Mouse (Mus musculus) right cerebral cortex, adult 18-20 months (tissue): ENCODE measurements around the gene Amer2.

Experiments
- DNase-seq: peaks from one replicate; pipeline ENCODE4 v3.0.0; 2022; ENCODE audit warnings: mixed read lengths

Gene Amer2

DNA sequence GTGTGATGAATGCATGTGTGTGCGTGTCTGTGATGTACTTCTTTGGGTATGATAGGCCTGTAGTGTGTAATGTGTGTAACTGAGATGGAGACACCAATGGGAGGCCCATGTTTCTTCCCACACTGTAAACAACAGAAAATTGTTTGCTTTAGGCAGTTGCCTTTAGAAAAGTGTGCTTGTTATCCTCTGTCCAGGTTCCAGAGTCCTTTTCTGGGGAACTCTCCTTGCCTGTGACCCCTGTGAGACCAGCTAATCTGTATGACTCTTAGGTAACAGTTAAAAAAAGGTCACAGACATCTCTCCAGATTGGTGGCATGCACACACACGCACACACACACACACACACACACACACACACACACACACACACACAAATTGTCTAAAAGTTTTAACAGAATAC, 15.3 kb downstream of the Amer2 start:
- DNase-seq, result no peak

GRCm38 (mm10) chr14:60392202-60392601, 19.1 kb downstream of the Amer2 start:
- no peak for DNase-seq

DNA sequence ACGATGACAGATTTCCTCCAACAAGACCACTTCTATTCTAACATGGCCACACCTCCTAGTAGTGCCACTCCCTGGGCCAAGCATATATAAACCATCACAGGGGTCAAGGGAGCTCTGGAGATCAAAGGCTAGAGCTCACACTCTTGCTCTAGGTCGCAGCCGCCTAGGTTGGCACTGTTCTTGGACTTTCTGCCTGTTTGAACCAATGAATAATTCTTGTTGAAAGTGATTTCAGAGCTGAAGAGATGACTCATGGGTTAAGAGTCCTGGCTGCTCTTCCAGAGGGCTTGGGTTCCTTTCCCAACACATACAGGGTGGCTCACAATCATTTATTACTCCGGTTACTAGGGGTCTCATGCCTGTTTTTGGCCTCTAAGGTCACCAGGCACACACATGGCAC, 24.3 kb downstream of the Amer2 start:
- DNase-seq, result no peak

DNA sequence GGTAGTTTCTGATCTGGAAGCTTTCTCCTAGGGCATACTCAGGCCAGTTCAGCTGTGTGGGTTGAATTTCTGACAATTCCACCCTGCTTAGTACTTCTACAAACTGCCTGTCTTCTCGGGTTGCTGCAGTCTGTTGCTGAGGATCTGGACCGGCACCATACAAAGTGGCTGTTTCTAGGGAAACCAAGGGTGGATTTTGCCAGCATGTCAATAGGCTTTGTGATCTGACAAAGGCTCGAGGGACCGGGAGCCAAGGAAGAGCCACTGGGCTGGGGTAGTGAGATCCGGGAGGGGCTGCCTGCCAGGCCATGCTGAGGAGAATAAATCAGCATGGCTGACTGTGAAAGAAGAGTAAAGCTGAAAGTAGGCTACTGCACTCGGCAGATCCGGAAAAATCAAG, 25.8 kb downstream of the Amer2 start:
- DNase-seq, result peak; percentile 41

DNA sequence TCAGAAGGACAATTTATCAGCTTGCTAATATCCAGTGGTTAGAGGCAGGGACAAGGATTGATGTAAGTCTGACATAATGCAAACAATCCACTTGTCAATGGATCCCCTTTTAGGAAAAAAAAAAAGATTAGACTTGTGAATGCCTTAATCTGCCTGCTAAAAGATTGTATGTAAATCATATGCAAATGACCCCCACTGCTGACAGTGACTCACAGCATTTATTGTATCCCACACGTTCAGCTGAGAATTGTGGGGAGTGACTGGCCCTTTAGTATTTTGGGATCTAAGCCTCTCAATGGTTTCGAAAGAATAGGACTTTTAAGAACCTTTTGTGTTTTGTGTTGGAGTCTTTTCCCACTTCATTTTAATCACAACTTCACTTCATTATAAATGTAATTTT, 30.2 kb downstream of the Amer2 start:
- no peak for DNase-seq

GRCm38 (mm10) chr14:60405829-60406228, 32.8 kb downstream of the Amer2 start:
- DNase-seq, result no peak

DNA sequence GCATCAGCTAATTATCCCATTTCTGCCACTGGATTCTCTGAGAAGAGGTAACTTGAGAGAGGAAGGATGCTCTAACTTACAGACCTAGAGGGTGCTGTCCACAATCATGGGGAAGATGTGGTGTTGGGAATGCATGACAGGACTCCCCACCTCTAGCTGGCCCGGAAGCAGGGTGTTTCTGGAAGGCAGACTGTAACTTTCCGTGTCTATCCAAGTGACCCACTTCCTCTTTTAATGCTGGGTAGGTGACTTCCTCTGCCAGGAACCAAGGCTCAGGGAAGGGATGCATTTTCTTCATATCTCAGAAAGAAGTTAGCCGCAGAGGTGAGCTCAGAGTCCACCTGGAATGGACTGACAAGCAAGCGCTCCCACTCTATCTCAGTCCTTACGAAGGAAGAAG, 33.5 kb downstream of the Amer2 start:
- no peak for DNase-seq

DNA sequence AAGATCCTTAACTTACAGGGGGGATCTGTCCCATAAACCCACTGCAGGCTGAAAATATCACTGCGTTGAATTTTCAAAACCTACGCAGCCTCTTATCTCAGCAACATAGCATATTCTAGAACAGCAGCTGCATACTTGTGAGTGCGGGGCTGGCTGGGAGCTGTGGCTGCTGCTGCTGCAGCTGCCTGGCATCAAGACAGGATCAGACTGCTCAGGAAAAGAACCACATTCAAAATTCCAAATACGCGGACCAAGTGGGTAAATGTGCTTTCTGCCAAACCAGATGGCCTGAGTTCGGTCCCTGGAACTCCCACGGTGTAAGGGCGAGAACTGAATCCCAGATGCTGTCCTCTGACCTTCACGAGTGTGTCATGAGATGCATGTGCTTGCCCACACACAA, 34.3 kb downstream of the Amer2 start:
- DNase-seq, result no peak

DNA sequence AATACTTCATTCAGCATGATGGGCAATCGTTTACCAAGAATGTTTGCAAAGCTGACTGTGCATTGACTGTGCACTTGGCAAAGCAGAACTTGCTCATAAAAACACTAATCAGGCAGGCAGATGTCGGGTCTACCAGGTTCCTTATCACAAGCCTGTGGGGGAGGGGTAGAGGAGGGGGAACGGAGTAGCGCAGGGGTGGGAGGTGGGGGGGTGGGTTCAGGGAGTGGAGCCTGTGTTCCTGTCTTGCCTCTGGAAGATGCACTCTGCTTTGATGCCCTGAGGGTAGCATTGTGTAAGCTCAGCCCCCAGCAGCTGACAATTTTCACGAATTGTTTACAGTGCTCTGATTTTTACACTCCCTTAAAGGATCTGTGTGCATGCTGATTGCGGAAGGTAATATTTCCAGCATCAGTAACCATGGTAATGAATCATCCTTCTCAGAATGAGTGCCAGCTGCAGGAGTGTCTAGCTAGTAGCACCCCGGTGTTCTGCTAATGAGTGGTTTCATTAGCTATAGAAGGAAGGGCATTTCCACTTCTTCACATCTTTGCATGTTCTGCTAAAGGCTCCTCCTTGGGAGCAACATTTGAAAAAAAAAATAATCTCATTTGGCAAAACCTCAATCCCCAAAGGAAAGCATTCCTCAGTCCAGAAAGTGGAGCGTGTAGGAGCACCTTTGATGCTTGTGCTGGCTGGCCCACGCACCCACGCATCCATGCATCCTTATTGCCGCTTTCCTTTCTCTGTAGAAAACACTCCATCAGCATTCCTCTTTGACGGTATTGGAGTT, 36.8 kb downstream of the Amer2 start:
- peak; percentile 63 for DNase-seq

- no peak for DNase-seq
Measured at GRCm38 (mm10) chr14:60411229-60411628, 38.2 kb downstream of the Amer2 start.

- peak; percentile 91 for DNase-seq
Measured at GRCm38 (mm10) chr14:60414691-60415090, 41.6 kb downstream of the Amer2 start.

DNA sequence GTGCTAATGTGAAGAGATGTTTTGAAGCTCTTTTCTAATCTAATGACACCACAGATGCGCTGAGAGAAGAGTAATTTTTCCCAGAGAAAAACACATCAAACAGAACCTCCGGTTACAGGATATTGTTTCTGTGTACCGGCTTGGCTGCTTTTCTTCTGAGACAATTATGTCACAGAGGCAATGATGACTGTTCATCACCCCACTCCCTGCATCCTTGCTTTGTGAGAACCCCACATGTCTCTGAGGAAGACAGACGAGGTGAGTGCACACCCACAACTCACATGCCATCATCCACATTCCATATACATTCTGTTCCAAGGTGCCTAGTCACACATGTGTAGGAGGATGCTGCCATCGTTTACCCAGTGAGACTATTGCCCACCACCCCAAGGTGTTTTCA, 44.9 kb downstream of the Amer2 start:
- peak; percentile 46 for DNase-seq

GRCm38 (mm10) chr14:60422920-60423319, 49.9 kb downstream of the Amer2 start:
- no peak for DNase-seq

DNA sequence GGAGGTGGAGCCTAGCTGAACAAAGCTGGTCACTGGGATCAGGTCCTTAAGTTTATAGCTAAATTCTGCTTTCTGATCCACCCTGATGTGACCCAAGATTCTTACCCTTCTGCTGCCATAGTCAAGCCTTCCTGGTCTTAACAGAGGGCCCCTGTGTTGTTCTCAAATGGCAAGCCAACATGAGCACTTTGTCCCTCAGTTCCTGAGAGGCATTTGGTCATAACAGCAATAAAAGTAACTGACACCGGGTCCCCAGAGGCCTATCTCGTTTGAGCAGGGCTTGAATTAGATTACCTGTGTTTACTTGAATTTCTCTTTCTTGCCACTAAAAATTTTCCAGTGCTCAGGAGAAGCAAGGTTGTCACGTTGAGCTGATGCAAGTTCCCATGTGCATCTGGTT, 51.1 kb downstream of the Amer2 start:
- no peak for DNase-seq

- no peak for DNase-seq
Measured at GRCm38 (mm10) chr14:60425553-60425952, 52.5 kb downstream of the Amer2 start.

DNA sequence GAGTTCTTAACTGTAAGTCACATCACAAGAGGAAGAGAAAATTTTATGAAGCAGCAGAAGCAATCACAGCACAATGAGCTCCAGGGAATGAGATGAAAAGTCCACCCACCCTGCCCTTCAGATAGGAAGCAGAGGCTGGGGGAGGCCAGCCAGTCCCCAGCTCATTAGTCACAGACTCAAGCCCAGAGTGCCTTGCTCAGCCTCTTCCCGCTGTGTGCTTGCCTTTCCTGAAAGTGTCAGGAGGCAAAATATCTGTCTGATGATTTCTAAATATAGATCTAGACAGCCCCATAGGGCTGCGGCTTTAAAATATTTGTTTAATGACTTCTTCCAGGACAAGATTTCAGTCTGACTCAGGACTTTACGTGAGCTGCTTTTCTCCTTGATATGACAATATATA, 54.8 kb downstream of the Amer2 start:
- no peak for DNase-seq

DNA sequence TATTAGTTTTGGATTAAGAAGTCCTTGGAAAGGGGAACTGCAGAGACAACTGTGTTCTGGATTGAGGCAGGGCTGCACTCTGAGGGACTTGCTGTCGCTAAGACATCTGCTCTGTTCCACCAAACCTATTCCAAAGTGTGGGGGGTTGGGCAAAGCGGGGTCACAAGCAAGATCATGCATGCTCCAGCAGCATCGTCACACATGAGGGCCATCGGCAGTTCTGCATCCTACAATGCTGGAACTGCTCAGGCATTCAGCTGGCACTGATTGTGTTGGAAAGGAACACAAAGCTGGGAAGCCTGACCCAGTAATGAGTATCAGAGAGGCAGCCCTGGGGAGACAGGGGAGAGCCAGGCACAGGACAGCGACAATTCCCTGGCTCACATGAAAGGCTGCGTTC, 56.5 kb downstream of the Amer2 start:
- no peak for DNase-seq

DNA sequence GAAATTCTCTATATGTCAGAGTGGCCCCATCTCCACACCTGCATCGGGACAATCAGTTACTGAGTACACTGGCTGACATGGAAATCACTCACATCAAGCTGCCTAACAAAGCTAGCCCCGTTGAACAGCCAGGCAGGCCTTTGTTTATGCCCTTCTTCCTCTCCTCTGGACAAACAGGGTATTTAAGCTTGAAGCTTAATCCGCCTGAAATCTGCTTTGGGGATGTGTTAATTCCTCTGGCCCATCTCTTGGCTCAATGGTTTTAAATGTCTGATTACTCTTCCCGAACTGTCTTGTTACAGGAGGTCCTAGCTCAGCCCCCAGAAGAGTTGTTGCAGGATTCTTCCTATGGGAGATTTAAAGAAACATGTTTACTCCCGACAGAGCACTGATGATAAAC, 58.5 kb downstream of the Amer2 start:
- no peak for DNase-seq

- no peak for DNase-seq
Measured at GRCm38 (mm10) chr14:60432136-60432535, 59.1 kb downstream of the Amer2 start.

GRCm38 (mm10) chr14:60435515-60435914, 62.5 kb downstream of the Amer2 start:
- peak; percentile 34 for DNase-seq

- no peak for DNase-seq
Measured at GRCm38 (mm10) chr14:60436364-60436763, 63.3 kb downstream of the Amer2 start.
